In the genomic region with DNA sequence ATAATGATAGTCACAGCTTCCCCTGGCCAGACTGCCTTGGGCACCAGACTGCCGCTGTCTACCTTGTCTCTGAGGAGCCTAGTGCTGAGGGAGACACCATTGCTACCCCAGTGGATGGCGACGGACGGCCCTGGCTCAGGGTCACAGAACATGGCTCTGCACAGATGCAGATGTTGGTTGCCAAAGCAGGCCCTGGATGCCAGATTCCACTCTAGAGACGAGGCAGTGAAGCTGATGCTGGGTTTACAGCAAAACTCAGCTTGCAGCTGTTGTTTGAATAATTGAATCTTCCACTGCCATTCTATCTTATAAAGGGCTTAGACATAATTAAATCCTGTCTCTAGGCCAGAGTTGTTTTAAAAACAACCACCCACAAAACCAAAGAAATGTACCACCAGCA, we compare ENCODE assay signal across 15 mouse cellular contexts.
DNase-seq lines count a peak whose midpoint lies in the region; ATAC-seq and TF ChIP-seq lines count a peak whose summit lies in the region.
"Had no signal": no experiment of that assay in that cellular context is flagged by ENCODE, and none has a peak within 500 bp of the region (broad histone marks: within the 10 kb centered on the region; RNA-seq: fewer than 3 reads in every experiment).

No protein-coding gene starts in this region.

- no peaks in the 10 kb centered on the region for H3K27me3 ChIP-seq in forebrain, postnatal 0 days (ENCODE audit: insufficient read depth, low read length)
- H3K27me3 ChIP-seq in forebrain, embryonic 14.5 days (replicated peaks; ENCODE audit: control insufficient read depth, insufficient read depth, low read length): no peaks in the 10 kb centered on the region
- H3K27me3 ChIP-seq in heart, embryonic 12.5 days (replicated peaks): no peaks in the 10 kb centered on the region
- H3K27me3 ChIP-seq: embryonic facial prominence, embryonic 12.5 days; hindbrain, embryonic 12.5 days had no signal

- H3K9me3 ChIP-seq in forebrain, postnatal 0 days (ENCODE audit: low read length): no peaks in the 10 kb centered on the region
- no peaks in the 10 kb centered on the region for H3K9me3 ChIP-seq in forebrain, embryonic 14.5 days (replicated peaks; ENCODE audit: control insufficient read depth, low read length)
- H3K9me3 ChIP-seq in heart, embryonic 12.5 days (replicated peaks): 0 out of 2 replicates have a peak, but pooled peaks cover 3% of the 10 kb centered on the region
- H3K9me3 ChIP-seq: embryonic facial prominence, embryonic 12.5 days; hindbrain, embryonic 12.5 days had no signal

- DNase-seq in forebrain, postnatal 0 days: no peak
- DNase-seq in forebrain, embryonic 14.5 days (ENCODE audit: low spot score): no peak
- DNase-seq in lung, postnatal 10 days: peak; percentile 32
- DNase-seq in lung, postnatal 25 days (ENCODE audit: low spot score): no peak
- DNase-seq in retina, postnatal 1 day: no peak
- DNase-seq: adrenal gland, adult 8-10 months; cerebellum, adult 2 months; kidney, postnatal 14 days; spleen, adult 18-20 months; thymus, adult 18-20 months had no signal

- H3K36me3 ChIP-seq in forebrain, postnatal 0 days (ENCODE audit: insufficient read depth): no peaks in the 10 kb centered on the region
- no peaks in the 10 kb centered on the region for H3K36me3 ChIP-seq in forebrain, embryonic 14.5 days (ENCODE audit: control insufficient read depth, insufficient read depth, low read length)
- no peaks in the 10 kb centered on the region for H3K36me3 ChIP-seq in heart, embryonic 12.5 days
- H3K36me3 ChIP-seq: embryonic facial prominence, embryonic 12.5 days; hindbrain, embryonic 12.5 days had no signal

- H3K9ac ChIP-seq in forebrain, postnatal 0 days: no peak overlapping the region
- no peak overlapping the region for H3K9ac ChIP-seq in forebrain, embryonic 14.5 days (ENCODE audit: low read length)
- no peak overlapping the region for H3K9ac ChIP-seq in heart, embryonic 12.5 days
- H3K9ac ChIP-seq: embryonic facial prominence, embryonic 12.5 days; hindbrain, embryonic 12.5 days had no signal

- no peak overlapping the region for H3K4me3 ChIP-seq in forebrain, postnatal 0 days (ENCODE audit: low read depth, low read length)
- no peak overlapping the region for H3K4me3 ChIP-seq in forebrain, embryonic 14.5 days (ENCODE audit: low read depth, low read length)
- H3K4me3 ChIP-seq in heart, embryonic 12.5 days: no peak overlapping the region
- H3K4me3 ChIP-seq in olfactory bulb, adult 2 months (ENCODE audit: insufficient read depth, low read depth, low read length): no peak overlapping the region
- H3K4me3 ChIP-seq: embryonic facial prominence, embryonic 12.5 days; hindbrain, embryonic 12.5 days had no signal

- ATAC-seq in forebrain, postnatal 0 days: peak; percentile 27
- ATAC-seq in forebrain, embryonic 14.5 days: no peak
- no peak for ATAC-seq in heart, embryonic 12.5 days (ENCODE audit: insufficient number of reproducible peaks, low FRiP score)
- ATAC-seq in cerebellum, adult (ENCODE audit: insufficient number of reproducible peaks, low FRiP score, low TSS enrichment): no peak

- TF ChIP-seq POLR2A in olfactory bulb, adult 2 months (IDR thresholded peaks at IDR 0.05; ENCODE audit: insufficient read depth, low read depth, low read length): no peak

- no peak for TF ChIP-seq CTCF in forebrain, postnatal 0 days (IDR thresholded peaks at IDR 0.05; ENCODE audit: low read depth)
- no peak for TF ChIP-seq CTCF in olfactory bulb, adult 2 months (IDR thresholded peaks at IDR 0.05; ENCODE audit: insufficient read depth, low read depth, low read length)

- peaks cover 9% of the 10 kb centered on the region; the same call in 1 of the 2 replicates for H3K4me1 ChIP-seq in forebrain, postnatal 0 days (ENCODE audit: insufficient read depth)
- H3K4me1 ChIP-seq in forebrain, embryonic 14.5 days (ENCODE audit: control insufficient read depth, insufficient read depth, low read length): 0 out of 2 replicates have a peak, but pooled peaks cover 3% of the 10 kb centered on the region
- H3K4me1 ChIP-seq in heart, embryonic 12.5 days (replicated peaks): peaks cover 29% of the 10 kb centered on the region
- peaks cover 21% of the 10 kb centered on the region for H3K4me1 ChIP-seq in olfactory bulb, adult 2 months (ENCODE audit: control insufficient read depth, insufficient read depth, low read length)
- H3K4me1 ChIP-seq: hindbrain, embryonic 12.5 days had no signal

- no peak overlapping the region for H3K4me2 ChIP-seq in forebrain, postnatal 0 days (ENCODE audit: low read depth)
- no peak overlapping the region for H3K4me2 ChIP-seq in forebrain, embryonic 14.5 days (ENCODE audit: low read length)
- H3K4me2 ChIP-seq in heart, embryonic 12.5 days: no peak overlapping the region
- H3K4me2 ChIP-seq: embryonic facial prominence, embryonic 12.5 days; hindbrain, embryonic 12.5 days had no signal

- WGBS in forebrain, postnatal 0 days: 62% methylated on average over 5 of the region's 5 CpGs
- 68% methylated on average over 5 of the region's 5 CpGs for WGBS in forebrain, embryonic 14.5 days
- WGBS in heart, embryonic 12.5 days: 35% methylated on average over 5 of the region's 5 CpGs
- WGBS in olfactory bulb, adult 2 months: 37% methylated on average over 5 of the region's 5 CpGs

- H3K27ac ChIP-seq in forebrain, postnatal 0 days (ENCODE audit: low read depth, low read length): peak overlapping the region; percentile 1; the same call in 1 of the 2 replicates
- no peak overlapping the region for H3K27ac ChIP-seq in forebrain, embryonic 14.5 days (ENCODE audit: low read depth, low read length)
- H3K27ac ChIP-seq in heart, embryonic 12.5 days (ENCODE audit: poor library complexity, severe bottlenecking): peak overlapping the region; percentile 73
- peak overlapping the region; percentile 96 for H3K27ac ChIP-seq in olfactory bulb, adult 2 months (ENCODE audit: insufficient read depth, low read depth, low read length)
- H3K27ac ChIP-seq: embryonic facial prominence, embryonic 12.5 days; hindbrain, embryonic 12.5 days had no signal
